Mouse (Mus musculus): ENCODE measurements around the gene Ndufa1.

DNA sequence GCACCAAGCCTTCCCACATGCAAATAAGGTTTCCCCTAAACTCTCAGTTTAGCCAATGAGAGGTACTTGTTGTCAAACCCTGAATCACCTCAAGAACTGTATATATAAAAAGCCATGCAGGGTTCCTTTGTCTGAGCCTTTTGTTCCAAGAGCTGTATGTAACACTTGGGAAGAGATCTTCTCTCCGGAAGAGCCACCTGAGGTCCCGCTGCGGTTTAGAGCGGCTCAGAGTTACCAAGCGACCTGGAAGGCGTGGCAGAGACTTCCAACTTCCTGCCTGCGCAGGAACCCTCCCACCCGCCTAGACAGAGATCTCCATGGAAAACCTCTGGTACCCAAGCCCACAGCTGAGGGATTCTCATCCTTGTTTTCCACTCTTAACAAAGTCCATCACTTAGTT, 7.7 kb upstream of the Ndufa1 start:
- TF ChIP-seq CTCF (IDR thresholded peaks at IDR 0.05; ENCODE audit: low read depth, low read length) (no peak), POLR2A (IDR thresholded peaks at IDR 0.05; ENCODE audit: borderline replicate concordance, low read depth, low read length) (no peak)

All from bone marrow macrophage, adult 2 months (primary cell).